Mouse (Mus musculus) erythroblast, embryonic 14.5 days (primary cell): ENCODE data around the gene Necap1.

ENCODE experiments used
- GATA1 ChIP-seq: IDR thresholded peaks from 2 replicates; pipeline ENCODE4 v1.6.1; 2012; ENCODE audit warnings: low read length, inconsistent platforms, mixed read lengths
- TAL1 ChIP-seq: IDR thresholded peaks from 3 replicates; pipeline ENCODE4 v1.6.1; 2012; ENCODE audit warnings: low read length, inconsistent platforms, mixed read lengths

GRCm38 (mm10) chr6:122883603-122884002 is 9.3 kb downstream of the Necap1 start:
- TF ChIP-seq GATA1 (no peak), TAL1 (no peak)
